Mouse (Mus musculus): ENCODE measurements around the gene Hoxa3. TPM values are rescaled to one million over a fixed set of nuclear protein-coding genes. Genes with fewer than 3 reads are reported as not detected.

The Hoxa3 gene
- total and polyA plus RNA-seq, 2 experiments from 2014 or later: 1.6 TPM; not detected in 1

DNA sequence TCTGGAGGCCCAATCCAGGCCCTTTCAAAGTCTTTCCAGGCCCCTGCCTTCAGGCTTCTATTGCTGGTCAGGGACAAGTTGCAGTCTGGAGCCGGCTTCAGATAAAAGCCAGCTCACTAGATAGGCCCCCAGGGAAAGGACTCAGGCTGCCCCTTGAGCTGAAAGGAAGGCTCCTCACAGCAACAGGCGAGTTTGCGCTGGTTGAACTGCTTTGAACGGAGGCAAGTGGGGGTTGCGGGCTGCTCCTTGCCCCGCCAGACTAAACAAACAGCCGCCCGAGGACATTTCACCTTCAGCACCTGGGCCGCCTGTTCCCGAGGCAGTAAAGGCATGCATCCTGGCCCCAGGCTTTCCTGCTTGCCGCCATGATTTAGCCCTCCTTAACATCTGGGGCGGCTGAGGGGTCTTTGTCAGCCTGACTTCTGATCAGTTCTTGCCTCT is 30.6 kb upstream of the Hoxa3 start:
- no peak overlapping the region for H3K27ac ChIP-seq (ENCODE audit: low read depth, low read length)
- H3K4me2 ChIP-seq (ENCODE audit: low read depth, low read length, poor library complexity, severe bottlenecking): no peak overlapping the region
- H3K36me3 ChIP-seq (ENCODE audit: insufficient read depth, low read length): no peaks in the 10 kb centered on the region
- DNase-seq (ENCODE audit: low spot score) (no peak), ATAC-seq (ENCODE audit: low FRiP score) (no peak)
- no peak overlapping the region for H3K4me3 ChIP-seq (ENCODE audit: low read depth, low read length)
- H3K9me3 ChIP-seq (ENCODE audit: low read length): no peaks in the 10 kb centered on the region
- TF ChIP-seq CTCF (IDR thresholded peaks at IDR 0.05): no peak
- no peaks in the 10 kb centered on the region for H3K4me1 ChIP-seq (ENCODE audit: insufficient read depth, low read length)
- peaks cover 94% of the 10 kb centered on the region for H3K27me3 ChIP-seq (ENCODE audit: insufficient read depth, low read length)
- WGBS: 2% methylated on average over 12 of the region's 12 CpGs
- no peak overlapping the region for H3K9ac ChIP-seq (replicated peaks; ENCODE audit: low read length, poor library complexity, severe bottlenecking)

- Histone ChIP-seq H3K27me3 (ENCODE audit: insufficient read depth, low read length) (peaks cover 94% of the 10 kb centered on the region), H3K4me2 (ENCODE audit: low read depth, low read length, poor library complexity, severe bottlenecking) (no peak overlapping the region), H3K9ac (replicated peaks; ENCODE audit: low read length, poor library complexity, severe bottlenecking) (no peak overlapping the region), H3K36me3 (ENCODE audit: insufficient read depth, low read length) (no peaks in the 10 kb centered on the region), H3K9me3 (ENCODE audit: low read length) (no peaks in the 10 kb centered on the region), H3K27ac (ENCODE audit: low read depth, low read length) (no peak overlapping the region), H3K4me1 (ENCODE audit: insufficient read depth, low read length) (no peaks in the 10 kb centered on the region), H3K4me3 (ENCODE audit: low read depth, low read length) (no peak overlapping the region)
- ATAC-seq (ENCODE audit: low FRiP score): no peak
- TF ChIP-seq CTCF (IDR thresholded peaks at IDR 0.05): no peak
- no peak for DNase-seq (ENCODE audit: low spot score)
- WGBS: 5% methylated on average over 4 of the region's 4 CpGs
These were observed 29.7 kb upstream of the Hoxa3 start for GRCm38 (mm10) chr6:52242801-52243332.

DNA sequence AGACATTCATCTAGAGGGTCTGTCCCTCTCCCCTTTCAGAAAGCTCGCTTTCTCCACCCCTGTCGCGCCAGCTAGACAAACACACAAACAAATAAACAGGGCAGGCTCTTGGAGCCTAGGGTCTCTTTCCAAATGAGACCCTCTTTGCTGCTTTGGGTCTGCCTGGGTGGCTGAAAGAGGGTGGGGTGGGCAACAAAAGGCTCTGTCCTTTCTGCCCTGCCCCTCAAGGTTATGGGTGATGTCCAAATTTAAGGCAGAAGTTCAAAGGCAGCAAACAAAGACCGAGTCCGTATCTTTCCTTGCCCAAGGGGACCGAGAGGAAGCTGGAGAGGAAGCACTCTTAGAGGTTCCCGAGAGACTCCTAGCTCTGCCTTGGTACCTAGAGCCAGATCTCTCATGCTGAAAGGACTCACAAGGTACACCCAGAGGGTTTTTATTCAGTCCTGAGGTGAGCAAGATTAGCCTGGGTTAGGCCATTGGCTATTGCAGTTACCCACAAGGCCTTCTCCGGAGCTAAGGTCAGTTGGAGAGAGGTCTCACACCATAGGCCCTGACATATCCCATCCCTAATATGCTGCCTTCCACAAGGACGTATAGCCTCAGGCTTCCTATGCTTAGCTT is 28.0 kb upstream of the Hoxa3 start:
- Histone ChIP-seq H3K4me1 (ENCODE audit: insufficient read depth, low read length) (no peaks in the 10 kb centered on the region), H3K9me3 (ENCODE audit: low read length) (no peaks in the 10 kb centered on the region), H3K36me3 (ENCODE audit: insufficient read depth, low read length) (no peaks in the 10 kb centered on the region), H3K4me2 (ENCODE audit: low read depth, low read length, poor library complexity, severe bottlenecking) (no peak overlapping the region), H3K9ac (replicated peaks; ENCODE audit: low read length, poor library complexity, severe bottlenecking) (no peak overlapping the region), H3K27me3 (ENCODE audit: insufficient read depth, low read length) (peaks cover 94% of the 10 kb centered on the region), H3K27ac (ENCODE audit: low read depth, low read length) (no peak overlapping the region), H3K4me3 (ENCODE audit: low read depth, low read length) (no peak overlapping the region)
- WGBS: 5% methylated on average over 9 of the region's 9 CpGs
- no peak for TF ChIP-seq CTCF (IDR thresholded peaks at IDR 0.05)
- ATAC-seq (ENCODE audit: low FRiP score) (no peak), DNase-seq (ENCODE audit: low spot score) (no peak)

GRCm38 (mm10) chr6:52240389-52241000 is 27.4 kb upstream of the Hoxa3 start, which contains the start of gene Hoxa10:
Gene Hoxa10, minus strand, starts transcription at chr6:52240854.
- DNase-seq (ENCODE audit: low spot score) (peak; percentile 54), ATAC-seq (ENCODE audit: low FRiP score) (no peak)
- Histone ChIP-seq H3K4me3 (ENCODE audit: low read depth, low read length) (no peak within 1 kb of the TSS), H3K27ac (ENCODE audit: low read depth, low read length) (no peak within 1 kb of the TSS), H3K36me3 (ENCODE audit: insufficient read depth, low read length) (no peaks in the 10 kb centered on the region), H3K27me3 (ENCODE audit: insufficient read depth, low read length) (peaks cover 94% of the 10 kb centered on the region), H3K4me2 (ENCODE audit: low read depth, low read length, poor library complexity, severe bottlenecking) (no peak within 1 kb of the TSS), H3K9ac (replicated peaks; ENCODE audit: low read length, poor library complexity, severe bottlenecking) (no peak within 1 kb of the TSS), H3K9me3 (ENCODE audit: low read length) (no peaks in the 10 kb centered on the region), H3K4me1 (ENCODE audit: insufficient read depth, low read length) (no peaks in the 10 kb centered on the region)
- WGBS: 1% methylated on average over 35 of the region's 35 CpGs
- peak; percentile 69 for TF ChIP-seq CTCF (IDR thresholded peaks at IDR 0.05)

GRCm38 (mm10) chr6:52239625-52240388 is 26.7 kb upstream of the Hoxa3 start:
- no peaks in the 10 kb centered on the region for H3K9me3 ChIP-seq (ENCODE audit: low read length)
- no peak for DNase-seq (ENCODE audit: low spot score)
- H3K4me1 ChIP-seq (ENCODE audit: insufficient read depth, low read length): no peaks in the 10 kb centered on the region
- H3K27ac ChIP-seq (ENCODE audit: low read depth, low read length): no peak overlapping the region
- no peak overlapping the region for H3K4me3 ChIP-seq (ENCODE audit: low read depth, low read length)
- 2% methylated on average over 30 of the region's 30 CpGs for WGBS
- no peak overlapping the region for H3K9ac ChIP-seq (replicated peaks; ENCODE audit: low read length, poor library complexity, severe bottlenecking)
- H3K36me3 ChIP-seq (ENCODE audit: insufficient read depth, low read length): no peaks in the 10 kb centered on the region
- peaks cover 95% of the 10 kb centered on the region for H3K27me3 ChIP-seq (ENCODE audit: insufficient read depth, low read length)
- TF ChIP-seq CTCF (IDR thresholded peaks at IDR 0.05): no peak
- no peak for ATAC-seq (ENCODE audit: low FRiP score)
- H3K4me2 ChIP-seq (ENCODE audit: low read depth, low read length, poor library complexity, severe bottlenecking): no peak overlapping the region
